Mouse (Mus musculus): ENCODE measurements at regions not wholly inside any gene's neighbourhood (a gene's known extent, or its start where the extent isn't known, plus 50 kb on each side); places are given as distances from the start of the nearest gene placed in this dataset.

- TF ChIP-seq POLR2A (IDR thresholded peaks at IDR 0.05; ENCODE audit: borderline replicate concordance, extremely low read depth, insufficient read depth, insufficient read length, poor library complexity, severe bottlenecking), result no peak
- no peak for TF ChIP-seq CTCF (IDR thresholded peaks at IDR 0.05; ENCODE audit: borderline replicate concordance, extremely low read depth, insufficient read depth, insufficient read length)
Measured at GRCm38 (mm10) chr12:77537139-77537848, 299.4 kb downstream of the Fut8 start.
